Mouse (Mus musculus) thymus, postnatal 14 days (tissue): ENCODE measurements around the gene Hook2.

Experiments used
- DNase-seq: peaks from one replicate; pipeline ENCODE4 v3.0.0; 2021

Hook2 gene

GRCm38 (mm10) chr8:84989311-84989731 lies 1.1 kb upstream of the Hook2 start:
- peak; percentile 40 for DNase-seq

DNA sequence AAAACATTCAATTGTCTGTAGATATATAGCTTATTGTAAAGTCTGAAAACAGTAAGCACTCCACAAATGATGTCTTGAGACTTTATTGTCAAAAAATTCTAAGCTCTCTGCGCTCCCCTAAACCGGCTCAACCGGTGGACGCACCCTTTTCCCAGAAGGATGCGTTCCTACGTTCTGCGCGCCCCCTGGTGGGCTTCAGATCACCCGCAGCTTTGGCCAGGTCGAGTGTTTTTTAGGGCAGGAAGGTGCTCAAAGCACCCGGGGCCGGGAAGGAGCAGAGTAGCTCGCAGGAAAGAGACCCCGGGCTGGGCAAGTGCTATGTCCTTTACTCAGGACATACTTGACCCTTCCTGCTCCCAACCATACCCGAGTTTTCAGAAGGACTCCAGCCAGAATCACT lies 593 bp upstream of the Hook2 start:
- peak; percentile 94 for DNase-seq

- DNase-seq, result no peak
These were observed 433 bp downstream of the Hook2 start for GRCm38 (mm10) chr8:84990836-84991235.

- no peak for DNase-seq
These were observed 4.0 kb downstream of the Hook2 start for GRCm38 (mm10) chr8:84994375-84994774.

DNA sequence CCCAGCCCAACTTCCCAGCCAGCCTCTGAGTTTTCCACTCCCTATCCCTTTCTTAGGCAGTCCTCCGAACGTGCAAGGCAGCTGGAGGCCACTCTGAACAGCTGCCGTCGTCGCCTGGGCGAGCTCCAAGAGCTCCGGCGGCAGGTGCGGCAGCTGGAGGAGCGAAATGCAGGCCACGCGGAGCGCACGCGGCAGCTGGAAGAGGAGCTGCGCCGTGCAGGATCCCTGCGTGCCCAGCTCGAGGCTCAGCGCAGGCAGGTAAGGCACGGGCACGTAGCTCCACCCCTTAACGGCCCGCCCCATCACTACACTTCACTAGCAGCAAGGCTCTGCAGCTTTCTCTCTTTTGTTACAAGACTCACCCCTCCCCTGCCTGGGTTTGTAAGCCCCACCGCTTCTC lies 5.3 kb downstream of the Hook2 start:
- peak; percentile 22 for DNase-seq

DNA sequence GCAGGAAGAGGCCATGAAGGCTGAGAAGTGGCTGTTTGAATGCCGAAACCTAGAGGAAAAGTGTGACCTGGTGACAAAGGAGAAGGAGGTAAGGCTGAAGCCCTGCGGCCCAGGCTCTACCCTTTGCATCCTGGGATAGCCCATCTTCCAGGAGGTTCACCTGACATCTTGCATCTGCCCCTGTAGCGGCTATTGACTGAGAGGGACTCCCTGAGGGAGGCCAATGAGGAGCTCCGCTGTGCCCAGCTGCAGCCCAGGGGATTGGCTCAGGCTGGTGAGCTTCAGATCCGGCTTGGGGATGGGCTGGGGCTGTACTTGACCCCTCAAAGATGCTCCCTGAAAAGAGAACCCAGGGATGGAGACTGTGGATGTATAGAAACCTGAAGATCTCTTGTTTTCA lies 6.6 kb downstream of the Hook2 start:
- no peak for DNase-seq

DNA sequence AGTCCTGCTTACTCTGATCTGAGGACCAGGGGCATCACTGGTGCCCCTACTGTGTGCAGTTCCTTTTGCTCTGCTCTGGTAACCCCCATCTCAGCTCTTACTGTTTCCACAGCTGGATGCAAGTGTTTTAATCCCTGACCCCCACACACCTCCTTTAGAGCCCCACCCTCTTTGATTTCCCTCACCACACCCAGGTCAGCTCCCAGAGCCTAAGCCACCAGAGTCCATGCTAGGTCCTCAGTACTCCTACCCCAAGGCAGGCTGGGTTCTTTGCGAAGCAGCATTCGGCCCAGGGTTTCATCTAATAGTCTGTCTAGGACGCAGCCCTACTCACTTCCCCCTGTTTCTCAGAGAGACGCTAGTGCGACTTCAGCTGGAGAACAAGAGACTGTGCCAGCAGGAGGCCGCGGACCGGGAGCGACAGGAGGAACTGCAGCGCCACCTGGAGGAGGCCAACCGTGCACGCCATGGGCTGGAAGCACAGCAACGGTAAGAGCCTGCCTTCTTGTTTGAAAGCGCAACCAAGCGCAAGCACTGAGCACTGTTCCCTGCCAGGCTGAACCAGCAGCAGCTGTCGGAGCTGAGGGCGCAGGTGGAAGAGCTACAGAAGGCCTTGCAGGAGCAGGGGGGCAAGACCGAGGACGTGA lies 7.4 kb downstream of the Hook2 start:
- DNase-seq, result peak; percentile 96

GRCm38 (mm10) chr8:85007686-85008085 lies 17.3 kb downstream of the Hook2 start:
- peak; percentile 58 for DNase-seq

- DNase-seq, result no peak
These were observed 20.8 kb downstream of the Hook2 start for GRCm38 (mm10) chr8:85011242-85011641.

DNA sequence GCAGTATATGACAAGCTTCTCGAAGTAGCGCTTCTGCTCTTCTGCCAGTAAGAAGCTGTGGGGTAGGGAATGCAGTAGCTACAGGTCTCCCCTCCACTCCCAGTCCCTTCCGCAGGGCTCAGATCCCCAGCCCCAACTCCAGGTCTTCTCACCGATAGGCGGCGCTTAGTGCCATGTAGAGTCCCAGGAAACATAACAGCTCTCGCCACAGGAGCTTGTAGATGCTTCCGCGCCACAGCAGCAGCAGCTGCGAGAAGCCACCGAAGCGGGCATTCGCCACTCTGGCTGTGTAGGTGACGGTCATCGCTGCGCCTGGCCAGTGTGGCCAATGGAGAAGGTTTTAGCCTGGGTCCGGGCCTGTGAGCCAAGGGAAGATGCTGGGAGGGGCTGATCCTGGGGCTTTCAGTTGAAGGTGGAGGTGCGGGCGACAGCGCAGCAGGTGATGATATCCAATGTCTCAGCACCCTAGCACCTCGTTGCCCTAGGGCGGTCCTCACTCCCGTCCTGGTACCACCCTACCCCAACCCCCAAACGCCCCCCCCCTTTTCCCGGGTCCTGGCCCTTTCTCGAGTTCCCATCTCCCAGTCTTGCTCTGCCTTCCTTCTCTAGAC lies 22.9 kb downstream of the Hook2 start:
- DNase-seq, result peak; percentile 89

DNA sequence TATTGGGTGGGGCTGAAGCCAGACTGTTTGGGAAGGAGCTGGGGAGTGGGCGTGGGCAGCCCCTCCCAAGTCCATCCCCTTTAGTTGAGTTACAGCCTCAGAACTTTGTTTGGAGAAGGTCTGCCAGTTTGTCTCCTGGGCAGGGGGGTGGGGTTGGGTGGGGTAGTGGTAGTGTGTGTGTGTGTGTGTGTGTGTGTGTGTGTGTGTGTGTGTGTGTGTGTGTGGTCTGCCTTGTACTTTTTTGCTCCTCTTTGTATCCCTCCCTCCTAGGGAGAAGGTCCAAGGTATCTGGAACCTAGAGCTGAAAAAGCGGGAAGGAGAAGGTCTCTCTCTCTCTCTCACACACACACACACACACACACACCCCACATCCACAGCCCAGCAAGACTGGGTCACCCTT lies 24.0 kb downstream of the Hook2 start, which contains the start of gene Best2:
TSS of gene Best2 (minus strand) at position 101 of the 400 bp plus-strand sequence.
- DNase-seq, result no peak

GRCm38 (mm10) chr8:85016724-85017123 lies 26.3 kb downstream of the Hook2 start:
- no peak for DNase-seq

DNA sequence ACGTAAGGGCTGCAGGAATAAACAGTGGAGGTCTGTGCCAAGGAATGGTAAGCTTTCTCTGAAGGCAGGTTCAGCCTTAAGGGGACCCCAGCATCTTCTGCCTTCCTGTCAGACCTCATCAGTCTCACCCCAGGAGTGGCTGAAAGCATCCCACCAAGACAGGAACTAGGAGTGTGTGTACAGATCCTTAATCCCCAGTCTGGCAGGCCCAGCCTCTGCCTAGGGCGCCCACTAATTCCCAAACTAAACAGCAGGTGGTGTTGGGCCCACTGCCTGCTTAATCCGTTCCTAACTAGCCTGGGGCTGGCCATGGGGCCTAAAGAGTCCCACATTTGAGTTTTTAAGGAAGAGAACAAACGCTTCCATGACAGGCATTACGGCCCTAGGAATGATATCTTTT lies 26.8 kb downstream of the Hook2 start:
- no peak for DNase-seq

DNA sequence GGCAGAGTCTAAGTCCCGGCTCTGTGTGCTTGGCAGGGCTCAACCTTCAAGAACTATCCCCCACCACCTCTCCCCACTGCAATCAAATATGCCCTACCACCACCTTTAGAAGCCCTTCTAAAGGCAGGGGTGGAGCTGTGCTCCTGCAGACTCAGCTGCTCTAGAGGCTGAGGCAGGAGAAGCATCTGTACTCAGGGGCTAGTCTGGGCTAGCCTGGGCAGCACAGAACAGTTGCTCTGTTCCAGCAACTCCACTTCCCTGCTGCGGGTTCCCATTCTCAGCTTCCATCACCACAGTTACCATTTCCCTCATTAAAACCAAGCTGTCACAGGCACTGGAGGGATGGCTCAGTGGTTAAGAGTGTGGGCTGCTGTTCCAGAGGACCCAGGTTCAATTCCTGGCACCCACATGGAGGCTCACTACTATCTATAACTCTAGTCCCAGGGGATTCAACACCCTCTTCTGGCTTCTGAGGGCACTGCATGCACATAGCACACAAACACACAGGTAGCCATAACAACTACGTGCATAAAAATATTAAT lies 31.2 kb downstream of the Hook2 start:
- DNase-seq, result no peak

GRCm38 (mm10) chr8:85023846-85024245 lies 33.4 kb downstream of the Hook2 start:
- no peak for DNase-seq

DNA sequence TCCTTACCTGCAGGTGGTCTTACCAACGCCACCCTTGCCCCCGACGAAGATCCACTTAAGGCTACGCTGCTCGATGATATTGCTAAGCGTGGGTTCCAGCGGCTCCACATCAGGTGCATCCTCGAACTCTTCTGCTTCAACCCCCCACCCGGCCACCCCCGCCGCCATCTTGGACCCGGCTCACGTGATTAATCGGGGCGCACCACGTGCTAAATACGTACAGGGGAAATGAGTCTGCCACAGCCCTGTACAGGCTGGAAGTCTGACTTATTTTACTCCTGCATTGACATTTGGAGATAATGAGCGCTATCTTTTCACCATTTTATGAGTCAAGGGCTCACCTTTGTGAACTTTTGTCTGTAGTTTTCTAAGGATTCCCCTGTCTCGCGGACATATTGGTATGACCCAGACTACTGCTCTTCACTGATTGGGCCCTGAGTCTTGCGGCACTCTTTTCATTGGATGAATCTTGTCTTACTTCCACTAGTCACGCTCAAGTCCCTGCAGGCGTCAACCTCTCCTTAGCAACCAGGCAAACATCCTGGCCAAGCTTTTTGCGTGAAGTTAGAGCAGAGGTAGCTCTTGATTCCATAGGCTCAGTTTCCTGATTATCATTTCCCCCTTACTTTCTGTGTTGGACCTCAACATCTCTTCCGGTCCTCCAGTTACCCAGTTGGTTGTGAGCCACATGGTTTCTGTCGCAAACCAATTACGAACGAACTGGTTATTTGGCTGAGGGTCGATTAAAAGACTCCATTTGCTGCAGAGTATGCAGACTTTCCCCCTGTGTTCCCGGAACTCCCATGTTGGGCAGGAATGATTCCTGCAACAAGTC lies 34.9 kb downstream of the Hook2 start, which contains the start of gene Asna1:
TSS of gene Asna1 (minus strand) at position 184 of the 835 bp plus-strand sequence.
- DNase-seq, result peak; percentile 80

- peak; percentile 94 for DNase-seq
These were observed 36.5 kb downstream of the Hook2 start, which contains the start of gene Trir for GRCm38 (mm10) chr8:85026670-85027515. Gene Trir, plus strand, starts transcription at chr8:85026823.

DNA sequence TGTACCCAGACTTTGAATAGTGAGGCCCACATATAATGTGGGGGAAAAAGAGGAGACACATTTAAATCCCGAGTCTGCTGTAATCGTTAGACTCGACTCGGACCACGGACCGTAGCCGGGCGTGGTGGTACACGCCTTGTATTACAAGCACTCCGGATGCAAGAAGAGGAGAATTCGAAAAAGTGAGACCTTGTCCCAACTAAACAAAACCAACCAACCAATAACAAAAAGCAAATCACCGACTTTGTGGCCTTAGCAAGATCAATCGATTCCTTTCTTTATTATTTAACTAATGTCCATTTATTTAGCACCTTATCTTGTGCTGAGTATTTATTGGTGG lies 37.1 kb downstream of the Hook2 start:
- peak; percentile 28 for DNase-seq

GRCm38 (mm10) chr8:85027922-85028321 lies 37.5 kb downstream of the Hook2 start:
- no peak for DNase-seq

GRCm38 (mm10) chr8:85029271-85029670 lies 38.9 kb downstream of the Hook2 start:
- no peak for DNase-seq

DNA sequence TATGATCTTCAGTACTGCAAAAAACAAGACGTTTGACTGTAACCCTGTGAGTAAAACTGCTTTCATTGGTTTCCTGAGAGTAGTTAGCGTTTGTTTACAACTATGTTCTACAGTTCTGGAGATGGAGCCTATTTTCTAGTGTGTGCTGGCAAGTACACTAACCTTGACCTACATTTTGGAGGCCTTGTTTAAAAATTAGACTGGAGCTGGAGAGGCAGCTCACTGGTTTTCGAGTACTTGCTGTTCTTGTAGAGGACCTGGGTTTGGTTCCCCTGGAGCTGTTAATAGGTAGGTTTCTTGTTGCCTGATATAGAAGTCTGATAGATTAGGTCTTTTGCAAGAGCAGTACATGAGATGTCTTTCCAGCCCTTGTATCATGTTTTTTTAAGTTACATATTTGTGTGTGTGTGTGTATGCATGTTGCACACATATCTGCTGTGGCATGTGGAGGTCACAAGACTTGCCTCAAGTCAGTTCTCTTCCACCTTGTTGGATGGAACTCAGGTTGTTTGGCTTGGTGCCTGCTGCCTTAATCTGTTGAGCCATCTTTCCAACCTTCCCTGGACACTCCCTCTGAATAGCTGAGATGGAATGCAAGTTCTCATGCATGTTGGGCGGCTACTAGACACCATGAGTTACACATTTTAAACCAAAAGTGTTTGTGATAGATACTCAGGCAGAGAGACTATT lies 42.4 kb downstream of the Hook2 start:
- no peak for DNase-seq

DNA sequence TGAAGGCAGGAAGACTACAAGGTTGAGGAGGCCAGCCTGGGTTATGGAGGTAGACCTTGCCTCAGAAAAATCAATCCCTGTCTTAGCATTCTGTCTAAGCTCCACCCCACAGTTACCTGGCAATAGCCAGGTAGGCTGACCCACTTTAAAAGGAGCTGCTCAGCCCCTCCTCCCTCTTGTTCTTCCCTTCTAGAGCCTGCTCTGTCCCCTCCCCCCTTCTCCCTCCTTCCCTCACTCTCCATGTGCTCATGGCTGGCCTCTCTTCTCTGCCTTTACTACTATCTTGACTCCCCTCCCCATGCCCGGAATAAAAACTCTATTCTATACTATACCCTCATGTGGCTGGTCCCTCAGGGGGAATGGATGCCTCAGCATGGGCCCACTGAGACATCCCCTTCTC lies 43.5 kb downstream of the Hook2 start:
- no peak for DNase-seq
